Mouse (Mus musculus) CH12.LX (cell line): ENCODE results near the gene Sec14l5. TPM values are rescaled to one million over a fixed set of nuclear protein-coding genes. Genes with fewer than 3 reads are reported as not detected.

Source experiments
- DNase-seq: peaks from one replicate; pipeline ENCODE4 v3.0.0-alpha.2; 2013; ENCODE audit errors: extremely low read depth
- H3K27ac ChIP-seq: 2 replicates; pipeline ENCODE4 v1.5.1; 2012; ENCODE audit warnings: low read depth, mild to moderate bottlenecking, control low read depth, moderate library complexity; ENCODE audit not compliant: insufficient read depth
- H3K27me3 ChIP-seq: replicated peaks from 2 replicates; pipeline ENCODE3; 2012; ENCODE audit warnings: inconsistent platforms
- H3K36me3 ChIP-seq, 2 experiments: replicated peaks in 1 of 2; 2 replicates each; pipeline versions ENCODE3 to v1.6.1; 2012; ENCODE audit warnings: inconsistent platforms in 1 of 2, low read length in 1 of 2, mild to moderate bottlenecking in 1 of 2, mixed read lengths in 1 of 2, moderate library complexity in 1 of 2; ENCODE audit not compliant: control insufficient read depth in 1 of 2, insufficient read depth in 1 of 2
- H3K4me1 ChIP-seq, 2 experiments: 2 replicates each; pipeline ENCODE4 v1.6.1; 2012; ENCODE audit warnings: inconsistent platforms in 1 of 2, moderate library complexity in 1 of 2; ENCODE audit not compliant: insufficient read depth in 2 of 2, control insufficient read depth in 1 of 2
- H3K4me2 ChIP-seq: 2 replicates; pipeline ENCODE4 v1.6.1; 2012; ENCODE audit warnings: low read depth, mild to moderate bottlenecking, control low read depth; ENCODE audit not compliant: poor library complexity, insufficient read depth, severe bottlenecking
- H3K4me3 ChIP-seq, 3 experiments: fragments of 150-350 bp in 1 of 3; sonication (generic) in 1 of 3; replicated peaks in 1 of 3; 2 replicates each; pipeline versions ENCODE3 to v1.5.1; 2011 to 2012; ENCODE audit warnings: low read depth in 2 of 3, low read length in 2 of 3, mild to moderate bottlenecking in 2 of 3, moderate library complexity in 2 of 3, control low read depth in 1 of 3, improper control_type of control experiment in 1 of 3, inconsistent platforms in 1 of 3, mixed read lengths in 1 of 3; ENCODE audit not compliant: poor library complexity in 1 of 3
- H3K79me2 ChIP-seq: replicated peaks from 2 replicates; pipeline ENCODE4 v1.6.1; 2012; ENCODE audit warnings: mild to moderate bottlenecking, moderate library complexity; ENCODE audit not compliant: control insufficient read depth, poor library complexity, insufficient read depth, severe bottlenecking; ENCODE audit errors: extremely low read depth
- H3K9ac ChIP-seq: 2 replicates; pipeline ENCODE4 v1.6.1; 2012; ENCODE audit warnings: low read depth, mild to moderate bottlenecking, control low read depth, moderate library complexity; ENCODE audit not compliant: insufficient read depth
- H3K9me3 ChIP-seq: replicated peaks from 2 replicates; pipeline ENCODE3; 2012; ENCODE audit warnings: low read length, inconsistent platforms, mixed read lengths
- BHLHE40 ChIP-seq: IDR thresholded peaks from 2 replicates; pipeline ENCODE4 v1.6.1; 2011; ENCODE audit warnings: mild to moderate bottlenecking, low read depth, low read length, improper control_type of control experiment
- CHD2 ChIP-seq: IDR thresholded peaks from 2 replicates; pipeline ENCODE4 v1.6.1; 2011; ENCODE audit warnings: low read length, improper control_type of control experiment
- CTCF ChIP-seq, 2 experiments: IDR thresholded peaks in 1 of 2; conservative IDR thresholded peaks in 1 of 2; 2 replicates each; pipeline ENCODE4 v1.5.1; 2011 to 2012; ENCODE audit warnings: low read depth in 2 of 2, low read length in 2 of 2, improper control_type of control experiment in 1 of 2, inconsistent platforms in 1 of 2, mild to moderate bottlenecking in 1 of 2, moderate library complexity in 1 of 2
- E2F4 ChIP-seq: IDR thresholded peaks from 2 replicates; pipeline ENCODE4 v1.6.1; 2011; ENCODE audit warnings: low read depth, low read length, improper control_type of control experiment; ENCODE audit not compliant: insufficient replicate concordance
- ELF1 ChIP-seq: IDR thresholded peaks from 2 replicates; pipeline ENCODE4 v1.6.1; 2014; ENCODE audit warnings: low read depth, mild to moderate bottlenecking, inconsistent platforms, low read length, improper control_type of control experiment
- EP300 ChIP-seq: IDR thresholded peaks from 2 replicates; pipeline ENCODE4 v1.6.1; 2011; ENCODE audit warnings: low read length, improper control_type of control experiment
- ETS1 ChIP-seq: conservative IDR thresholded peaks from 2 replicates; pipeline ENCODE4 v1.6.1; 2012; ENCODE audit warnings: low read depth, mild to moderate bottlenecking, inconsistent platforms, low read length, improper control_type of control experiment, moderate library complexity
- GABPA ChIP-seq: IDR thresholded peaks from 2 replicates; pipeline ENCODE4 v1.6.1; 2012; ENCODE audit warnings: low read depth, low read length, improper control_type of control experiment, inconsistent platforms; ENCODE audit not compliant: insufficient replicate concordance
- HCFC1 ChIP-seq: IDR thresholded peaks from 2 replicates; pipeline ENCODE4 v1.6.1; 2012; ENCODE audit warnings: low read depth, mild to moderate bottlenecking, inconsistent platforms, low read length, improper control_type of control experiment
- IRF4 ChIP-seq: IDR thresholded peaks from 2 replicates; pipeline ENCODE4 v1.6.1; 2014; ENCODE audit warnings: low read depth, mild to moderate bottlenecking, inconsistent platforms, low read length, improper control_type of control experiment
- KAT2A ChIP-seq: IDR thresholded peaks from 2 replicates; pipeline ENCODE4 v1.6.1; 2012; ENCODE audit warnings: low read length, improper control_type of control experiment, inconsistent platforms; ENCODE audit not compliant: insufficient replicate concordance
- MAX ChIP-seq: IDR thresholded peaks from 2 replicates; pipeline ENCODE4 v1.6.1; 2011; ENCODE audit warnings: low read length, improper control_type of control experiment
- MEF2A ChIP-seq: IDR thresholded peaks from 2 replicates; pipeline ENCODE4 v1.6.1; 2014; ENCODE audit warnings: low read depth, mild to moderate bottlenecking, inconsistent platforms, low read length, improper control_type of control experiment, borderline replicate concordance
- MXI1 ChIP-seq: IDR thresholded peaks from 2 replicates; pipeline ENCODE4 v1.6.1; 2011; ENCODE audit warnings: mild to moderate bottlenecking, low read depth, low read length, improper control_type of control experiment
- MYC ChIP-seq: IDR thresholded peaks from 2 replicates; pipeline ENCODE4 v1.6.1; 2011; ENCODE audit warnings: low read depth, mild to moderate bottlenecking, improper control_type of control experiment, low read length
- NELFE ChIP-seq: IDR thresholded peaks from 2 replicates; pipeline ENCODE4 v1.6.1; 2011; ENCODE audit warnings: low read depth, low read length, improper control_type of control experiment
- NRF1 ChIP-seq: IDR thresholded peaks from 2 replicates; pipeline ENCODE4 v1.6.1; 2014; ENCODE audit warnings: low read depth, mild to moderate bottlenecking, inconsistent platforms, low read length, improper control_type of control experiment, moderate library complexity
- PAX5 ChIP-seq: IDR thresholded peaks from 2 replicates; pipeline ENCODE4 v1.6.1; 2012; ENCODE audit warnings: low read length, inconsistent platforms, mixed read lengths
- POLR2A ChIP-seq: IDR thresholded peaks from 2 replicates; pipeline ENCODE4 v1.6.1; 2011; ENCODE audit warnings: low read depth, mild to moderate bottlenecking, improper control_type of control experiment, low read length
- RCOR1 ChIP-seq: conservative IDR thresholded peaks from 2 replicates; pipeline ENCODE4 v1.6.1; 2012; ENCODE audit warnings: low read depth, mild to moderate bottlenecking, inconsistent platforms, low read length, improper control_type of control experiment
- SIN3A ChIP-seq: IDR thresholded peaks from 2 replicates; pipeline ENCODE4 v1.6.1; 2012; ENCODE audit warnings: low read length, improper control_type of control experiment, inconsistent platforms
- TBP ChIP-seq: conservative IDR thresholded peaks from 2 replicates; pipeline ENCODE4 v1.6.1; 2011; ENCODE audit warnings: low read depth, low read length, improper control_type of control experiment
- TCF12 ChIP-seq: IDR thresholded peaks from 2 replicates; pipeline ENCODE4 v1.6.1; 2014; ENCODE audit warnings: low read depth, mild to moderate bottlenecking, inconsistent platforms, low read length, improper control_type of control experiment
- UBTF ChIP-seq: IDR thresholded peaks from 2 replicates; pipeline ENCODE4 v1.6.1; 2012; ENCODE audit warnings: low read depth, mild to moderate bottlenecking, inconsistent platforms, low read length, improper control_type of control experiment, moderate library complexity
- USF1 ChIP-seq: IDR thresholded peaks from 2 replicates; pipeline ENCODE4 v1.6.1; 2014; ENCODE audit warnings: low read depth, mild to moderate bottlenecking, inconsistent platforms, low read length, improper control_type of control experiment
- USF2 ChIP-seq: conservative IDR thresholded peaks from 2 replicates; pipeline ENCODE4 v1.6.1; 2011; ENCODE audit warnings: low read depth, low read length, improper control_type of control experiment
- ZKSCAN1 ChIP-seq: IDR thresholded peaks from 2 replicates; pipeline ENCODE4 v1.6.1; 2012; ENCODE audit warnings: low read depth, inconsistent platforms, low read length, improper control_type of control experiment, borderline replicate concordance
- ZMIZ1 ChIP-seq: IDR thresholded peaks from 2 replicates; pipeline ENCODE4 v1.6.1; 2012; ENCODE audit warnings: low read depth, mild to moderate bottlenecking, inconsistent platforms, low read length, improper control_type of control experiment
- dilution Hi-C: fragments of 300-500 bp; cut with MboI; formaldehyde crosslinking; loops from 2 replicates; pipeline ENCODE4 v1.14.3; 2020; ENCODE audit warnings: low sequenced_read_pairs; ENCODE audit not compliant: extremely low pct_unique_long_range_greater_than_20kb, extremely low pct_ligation_motif_present
- in situ Hi-C: fragments of 300-500 bp; cut with MboI; formaldehyde crosslinking; loops from 3 replicates; pipeline ENCODE4 v1.14.3; 2019; ENCODE audit warnings: low sequenced_read_pairs, low pct_ligation_motif_present, low pct_unique_long_range_greater_than_20kb, mixed read lengths
- polyA plus RNA-seq: library from polyadenylated mRNA; unstranded; fragments of >175 nt; gene quantifications from 2 replicates; pipeline ENCODE4 v1.2.1, GENCODE M21; 2012; ENCODE audit warnings: low read depth; ENCODE audit not compliant: insufficient read length
- total RNA-seq, 2 experiments: library from RNA; depleted of rRNA; stranded (reverse); fragments of 300-350 nt in 1 of 2; fragments of >200 nt in 1 of 2; gene quantifications; 2 replicates each; pipeline ENCODE4 v1.2.3; 2012 to 2014

The Sec14l5 gene
- total and polyA plus RNA-seq, 3 experiments = 0.13 TPM; not detected in 2

- peaks cover 6 to 38% of the 10 kb centered on the region in 2 experiments for H3K4me1 ChIP-seq
- in situ Hi-C loops (no loop called here), dilution Hi-C loops (no loop called here)
- no peaks in the 10 kb centered on the region; the same call in 1 of the 2 replicates for H3K79me2 ChIP-seq
- no peaks in the 10 kb centered on the region for H3K9me3 ChIP-seq
- H3K4me2 ChIP-seq = peak within 1 kb of the TSS; percentile 69
- H3K9ac ChIP-seq = peak within 1 kb of the TSS; percentile 62
- no peaks in the 10 kb centered on the region for H3K27me3 ChIP-seq
- H3K27ac ChIP-seq = peak within 1 kb of the TSS; percentile 12
- TF ChIP-seq ELF1 = peak; percentile 65
- TF ChIP-seq ETS1 = peak; percentile 57
- TF ChIP-seq IRF4 = peak; percentile 46; the same call in 1 of the 2 replicates
- peak; percentile 95 for TF ChIP-seq BHLHE40
- TF ChIP-seq MEF2A = no peak; the same call in 1 of the 2 replicates
- peak; percentile 100 for TF ChIP-seq USF1
- no peak for TF ChIP-seq EP300
- peak; percentile 86 for TF ChIP-seq TBP
- peak; percentile 100 for TF ChIP-seq MAX
- peak; percentile 68; the same call in 1 of the 2 replicates for TF ChIP-seq ZMIZ1
- TF ChIP-seq NELFE = peak; percentile 92
- TF ChIP-seq SIN3A = peak; percentile 100
- peak; percentile 28; the same call in 1 of the 2 replicates for TF ChIP-seq GABPA
- peak; percentile 96 for TF ChIP-seq MYC
- TF ChIP-seq NRF1 = peak; percentile 68
- TF ChIP-seq CHD2 = no peak; the same call in 1 of the 2 replicates
- peak; percentile 73; the same call in 1 of the 2 replicates for TF ChIP-seq RCOR1
- peak; percentile 99 for TF ChIP-seq MXI1
- peak; percentile 92 for TF ChIP-seq HCFC1
- peak; percentile 69; the same call in 1 of the 2 replicates for TF ChIP-seq KAT2A
- no peak for TF ChIP-seq E2F4
- peak; percentile 100 for TF ChIP-seq USF2
- TF ChIP-seq TCF12 = peak; percentile 93
- TF ChIP-seq CTCF (conservative IDR thresholded peaks at IDR 0.05 in 1 of 2, IDR thresholded peaks at IDR 0.05 in 1 of 2; ENCODE audit: low read depth in 2 of 2, low read length in 2 of 2) = 0 out of 4 replicates have a peak, but pooled peaks of 1 of the 2 experiments have one; percentile 3
- peak; percentile 92 for TF ChIP-seq POLR2A
- TF ChIP-seq ZKSCAN1 = no peak
- no peak; the same call in 1 of the 2 replicates for TF ChIP-seq UBTF
- TF ChIP-seq PAX5 = no peak
- DNase-seq = peak; percentile 93
- peaks cover 28 to 58% of the 10 kb centered on the region in 2 experiments for H3K36me3 ChIP-seq
- peak within 1 kb of the TSS; percentile 75 to 91 (median 83) for H3K4me3 ChIP-seq
These were observed 56.9 kb downstream of the Sec14l5 start, which contains the start of gene Nagpa for GRCm38 (mm10) chr16:5203668-5204433. Gene Nagpa, minus strand, starts transcription at chr16:5204012.
